Mouse (Mus musculus): ENCODE results near the gene Lyrm7.

- TF ChIP-seq POLR2A (IDR thresholded peaks at IDR 0.05; ENCODE audit: low read depth, low read length) (no peak), CTCF (IDR thresholded peaks at IDR 0.05; ENCODE audit: extremely low read depth, insufficient read depth, insufficient read length, insufficient replicate concordance) (no peak)
Observed at GRCm38 (mm10) chr11:54849961-54850758, 10.6 kb downstream of the Lyrm7 start.

Data from spleen, adult 2 months (tissue).